Mouse (Mus musculus): Measurements from ENCODE around the gene Sele. TPM values are rescaled to one million over a fixed set of nuclear protein-coding genes. Genes with fewer than 3 reads are reported as not detected.

Sele gene
- polyA plus RNA-seq, 1 experiment from 2014 or later, result not detected

DNA sequence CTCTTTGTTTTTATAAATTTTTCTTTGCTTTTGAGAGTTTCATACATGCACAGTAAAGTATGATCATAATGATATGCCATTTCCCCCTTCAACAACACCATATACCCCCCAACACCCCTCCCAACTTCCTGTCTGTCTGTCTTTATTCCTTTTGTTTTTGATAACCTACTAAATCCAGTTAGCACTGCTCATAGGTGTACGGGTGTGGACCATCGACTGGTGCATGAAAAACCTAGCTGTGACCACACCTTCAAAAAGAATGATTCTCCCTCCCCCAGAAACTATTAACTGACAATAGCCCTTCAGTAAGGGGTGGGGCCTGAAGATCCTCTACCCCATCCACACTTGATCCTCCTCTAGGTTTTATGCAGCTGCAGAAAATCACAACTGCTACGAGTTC lies 15.7 kb downstream of the Sele start:
- Histone ChIP-seq H3K36me3 (replicated peaks; ENCODE audit: control insufficient read depth, insufficient read depth) (no peaks in the 10 kb centered on the region), H3K27me3 (ENCODE audit: control insufficient read depth, insufficient read depth, low read length) (no peaks in the 10 kb centered on the region), H3K9ac (no peak overlapping the region), H3K4me1 (replicated peaks; ENCODE audit: control insufficient read depth, insufficient read depth, low read length) (no peaks in the 10 kb centered on the region), H3K4me3 (replicated peaks; ENCODE audit: low read length) (no peak overlapping the region), H3K9me3 (ENCODE audit: control insufficient read depth, low read length) (no peaks in the 10 kb centered on the region), H3K27ac (no peak overlapping the region), H3K4me2 (replicated peaks) (no peak overlapping the region)
- ATAC-seq (ENCODE audit: low FRiP score), result no peak
- WGBS, result 76% methylated on average over 3 of the region's 3 CpGs
- DNase-seq (ENCODE audit: low spot score), result no peak

DNA sequence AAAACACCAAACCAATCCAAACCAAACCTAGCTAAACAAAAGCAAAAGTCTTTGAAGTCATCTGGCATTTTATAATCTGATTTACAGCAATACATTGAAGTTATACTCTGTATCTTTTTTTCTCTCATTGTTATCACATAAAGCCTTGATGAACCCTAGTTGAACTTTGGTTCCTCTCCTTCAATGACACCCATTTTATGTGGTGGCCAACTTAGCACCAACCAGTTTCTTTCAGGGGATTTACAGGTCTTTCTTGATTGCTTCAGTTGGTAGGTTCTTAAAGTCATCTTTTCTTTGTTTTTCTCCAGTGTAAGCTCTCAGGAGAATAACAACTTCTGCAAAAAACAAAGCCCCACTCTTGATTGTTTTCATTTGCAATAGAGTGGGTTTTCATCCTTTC lies 21.2 kb downstream of the Sele start:
- DNase-seq (ENCODE audit: low spot score) (no peak), ATAC-seq (ENCODE audit: low FRiP score) (no peak)
- no peaks in the 10 kb centered on the region for H3K9me3 ChIP-seq (ENCODE audit: control insufficient read depth, low read length)
- no peaks in the 10 kb centered on the region for H3K36me3 ChIP-seq (replicated peaks; ENCODE audit: control insufficient read depth, insufficient read depth)
- H3K4me2 ChIP-seq (replicated peaks), result no peak overlapping the region
- no peak overlapping the region for H3K4me3 ChIP-seq (replicated peaks; ENCODE audit: low read length)
- no peak overlapping the region for H3K27ac ChIP-seq
- no peaks in the 10 kb centered on the region for H3K27me3 ChIP-seq (ENCODE audit: control insufficient read depth, insufficient read depth, low read length)
- H3K9ac ChIP-seq, result no peak overlapping the region
- no peaks in the 10 kb centered on the region for H3K4me1 ChIP-seq (replicated peaks; ENCODE audit: control insufficient read depth, insufficient read depth, low read length)

GRCm38 (mm10) chr1:164070461-164070860 lies 22.4 kb downstream of the Sele start:
- H3K9me3 ChIP-seq (ENCODE audit: control insufficient read depth, low read length), result no peaks in the 10 kb centered on the region
- no peak overlapping the region for H3K27ac ChIP-seq
- WGBS, result 92% methylated on average over 4 of the region's 4 CpGs
- no peak overlapping the region for H3K4me3 ChIP-seq (replicated peaks; ENCODE audit: low read length)
- H3K4me2 ChIP-seq (replicated peaks), result no peak overlapping the region
- H3K27me3 ChIP-seq (ENCODE audit: control insufficient read depth, insufficient read depth, low read length), result no peaks in the 10 kb centered on the region
- no peak overlapping the region for H3K9ac ChIP-seq
- no peaks in the 10 kb centered on the region for H3K4me1 ChIP-seq (replicated peaks; ENCODE audit: control insufficient read depth, insufficient read depth, low read length)
- no peaks in the 10 kb centered on the region for H3K36me3 ChIP-seq (replicated peaks; ENCODE audit: control insufficient read depth, insufficient read depth)
- DNase-seq (ENCODE audit: low spot score), result no peak
- no peak for ATAC-seq (ENCODE audit: low FRiP score)

GRCm38 (mm10) chr1:164071111-164071510 lies 23.1 kb downstream of the Sele start:
- WGBS, result 93% methylated on average over 7 of the region's 7 CpGs
- ATAC-seq (ENCODE audit: low FRiP score) (no peak), DNase-seq (ENCODE audit: low spot score) (no peak)
- Histone ChIP-seq H3K4me3 (replicated peaks; ENCODE audit: low read length) (no peak overlapping the region), H3K9ac (no peak overlapping the region), H3K27ac (no peak overlapping the region), H3K4me2 (replicated peaks) (no peak overlapping the region), H3K9me3 (ENCODE audit: control insufficient read depth, low read length) (no peaks in the 10 kb centered on the region), H3K4me1 (replicated peaks; ENCODE audit: control insufficient read depth, insufficient read depth, low read length) (no peaks in the 10 kb centered on the region), H3K36me3 (replicated peaks; ENCODE audit: control insufficient read depth, insufficient read depth) (no peaks in the 10 kb centered on the region), H3K27me3 (ENCODE audit: control insufficient read depth, insufficient read depth, low read length) (no peaks in the 10 kb centered on the region)

- Histone ChIP-seq H3K9me3 (ENCODE audit: control insufficient read depth, low read length) (no peaks in the 10 kb centered on the region), H3K27me3 (ENCODE audit: control insufficient read depth, insufficient read depth, low read length) (no peaks in the 10 kb centered on the region), H3K36me3 (replicated peaks; ENCODE audit: control insufficient read depth, insufficient read depth) (no peaks in the 10 kb centered on the region), H3K27ac (no peak overlapping the region), H3K4me3 (replicated peaks; ENCODE audit: low read length) (no peak overlapping the region), H3K4me2 (replicated peaks) (no peak overlapping the region), H3K4me1 (replicated peaks; ENCODE audit: control insufficient read depth, insufficient read depth, low read length) (no peaks in the 10 kb centered on the region), H3K9ac (no peak overlapping the region)
- WGBS, result 90% methylated on average over 4 of the region's 4 CpGs
- ATAC-seq (ENCODE audit: low FRiP score) (no peak), DNase-seq (ENCODE audit: low spot score) (no peak)
These were observed 24.0 kb downstream of the Sele start for GRCm38 (mm10) chr1:164072001-164072400.

DNA sequence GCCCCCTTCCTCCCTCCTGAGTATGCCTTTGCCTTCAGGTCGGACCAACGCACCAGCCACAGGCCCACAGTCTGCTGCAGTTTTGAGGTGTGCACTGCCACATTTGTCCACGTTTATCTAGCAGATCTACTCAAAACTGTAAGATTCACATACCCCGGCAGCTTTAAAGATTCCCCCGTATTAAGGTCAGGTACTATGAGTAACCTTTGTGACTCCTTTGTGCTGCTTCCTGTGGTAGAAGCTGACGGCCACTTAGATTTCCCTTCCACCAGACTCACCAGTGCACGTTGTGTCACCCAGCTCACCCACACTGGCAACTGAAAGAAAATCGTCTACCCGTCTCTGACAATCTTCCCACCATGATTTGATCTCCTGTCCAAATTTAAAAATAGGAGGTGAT lies 25.1 kb downstream of the Sele start:
- 87% methylated on average over 9 of the region's 9 CpGs for WGBS
- Histone ChIP-seq H3K27ac (no peak overlapping the region), H3K9ac (no peak overlapping the region), H3K4me3 (replicated peaks; ENCODE audit: low read length) (no peak overlapping the region), H3K36me3 (replicated peaks; ENCODE audit: control insufficient read depth, insufficient read depth) (no peaks in the 10 kb centered on the region), H3K4me1 (replicated peaks; ENCODE audit: control insufficient read depth, insufficient read depth, low read length) (no peaks in the 10 kb centered on the region), H3K27me3 (ENCODE audit: control insufficient read depth, insufficient read depth, low read length) (no peaks in the 10 kb centered on the region), H3K4me2 (replicated peaks) (no peak overlapping the region), H3K9me3 (ENCODE audit: control insufficient read depth, low read length) (no peaks in the 10 kb centered on the region)
- DNase-seq (ENCODE audit: low spot score) (no peak), ATAC-seq (ENCODE audit: low FRiP score) (no peak)

DNA sequence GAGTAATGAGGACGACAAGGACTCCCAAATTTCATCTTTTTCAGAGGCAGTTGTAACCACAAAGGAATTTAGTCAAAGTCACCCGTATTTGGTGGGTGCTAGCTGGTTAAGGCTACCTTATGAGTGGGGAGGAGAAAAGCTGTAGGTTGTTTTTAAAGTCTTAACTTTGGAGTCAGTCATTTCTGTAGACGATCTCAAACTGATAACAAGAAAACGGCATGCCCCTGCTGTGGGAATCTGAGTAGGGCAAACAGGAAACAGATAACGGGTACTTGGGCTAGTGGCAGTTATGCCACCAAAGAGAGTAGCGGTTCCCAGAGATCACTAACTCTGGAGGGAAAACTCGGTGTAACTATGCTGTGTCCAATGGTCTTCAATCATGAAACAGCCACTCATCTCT lies 25.8 kb downstream of the Sele start:
- no peak overlapping the region for H3K4me3 ChIP-seq (replicated peaks; ENCODE audit: low read length)
- H3K9me3 ChIP-seq (ENCODE audit: control insufficient read depth, low read length), result no peaks in the 10 kb centered on the region
- no peak for DNase-seq (ENCODE audit: low spot score)
- H3K27ac ChIP-seq, result no peak overlapping the region
- H3K27me3 ChIP-seq (ENCODE audit: control insufficient read depth, insufficient read depth, low read length), result no peaks in the 10 kb centered on the region
- no peaks in the 10 kb centered on the region for H3K36me3 ChIP-seq (replicated peaks; ENCODE audit: control insufficient read depth, insufficient read depth)
- H3K9ac ChIP-seq, result no peak overlapping the region
- ATAC-seq (ENCODE audit: low FRiP score), result no peak
- no peaks in the 10 kb centered on the region for H3K4me1 ChIP-seq (replicated peaks; ENCODE audit: control insufficient read depth, insufficient read depth, low read length)
- 87% methylated on average over 7 of the region's 7 CpGs for WGBS
- no peak overlapping the region for H3K4me2 ChIP-seq (replicated peaks)

- DNase-seq (ENCODE audit: low spot score), result no peak
- Histone ChIP-seq H3K4me2 (replicated peaks) (no peak overlapping the region), H3K9me3 (ENCODE audit: control insufficient read depth, low read length) (no peaks in the 10 kb centered on the region), H3K4me3 (replicated peaks; ENCODE audit: low read length) (no peak overlapping the region), H3K27ac (no peak overlapping the region), H3K27me3 (ENCODE audit: control insufficient read depth, insufficient read depth, low read length) (no peaks in the 10 kb centered on the region), H3K9ac (no peak overlapping the region), H3K4me1 (replicated peaks; ENCODE audit: control insufficient read depth, insufficient read depth, low read length) (no peaks in the 10 kb centered on the region), H3K36me3 (replicated peaks; ENCODE audit: control insufficient read depth, insufficient read depth) (no peaks in the 10 kb centered on the region)
- 91% methylated on average over 2 of the region's 2 CpGs for WGBS
- ATAC-seq (ENCODE audit: low FRiP score), result no peak
These were observed 26.6 kb downstream of the Sele start for GRCm38 (mm10) chr1:164074606-164075140.

DNA sequence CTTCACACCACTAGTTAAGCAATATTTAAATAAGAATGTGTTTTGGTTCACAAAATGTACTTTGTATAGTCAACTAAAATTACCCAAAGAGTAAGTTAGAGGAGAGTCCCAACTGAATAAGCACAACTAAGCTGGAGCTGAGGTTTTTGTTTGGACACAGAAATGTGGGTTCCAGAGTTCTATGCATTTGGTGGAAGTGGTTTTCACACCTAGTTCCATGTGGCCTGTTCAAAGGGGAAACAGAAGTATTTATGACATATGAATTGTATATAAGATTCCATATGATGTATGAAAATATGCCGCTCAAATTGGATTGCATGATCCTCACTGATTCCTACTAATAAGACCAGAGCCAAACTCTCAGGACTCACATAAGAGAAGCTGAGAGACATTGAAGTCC lies 27.4 kb downstream of the Sele start:
- Histone ChIP-seq H3K27me3 (ENCODE audit: control insufficient read depth, insufficient read depth, low read length) (no peaks in the 10 kb centered on the region), H3K4me1 (replicated peaks; ENCODE audit: control insufficient read depth, insufficient read depth, low read length) (no peaks in the 10 kb centered on the region), H3K4me2 (replicated peaks) (no peak overlapping the region), H3K36me3 (replicated peaks; ENCODE audit: control insufficient read depth, insufficient read depth) (no peaks in the 10 kb centered on the region), H3K9me3 (ENCODE audit: control insufficient read depth, low read length) (no peaks in the 10 kb centered on the region), H3K4me3 (replicated peaks; ENCODE audit: low read length) (no peak overlapping the region), H3K27ac (no peak overlapping the region), H3K9ac (no peak overlapping the region)
- WGBS, result 94% methylated on average over 1 of the region's 1 CpGs
- no peak for DNase-seq (ENCODE audit: low spot score)
- ATAC-seq (ENCODE audit: low FRiP score), result no peak

GRCm38 (mm10) chr1:164076441-164076840 lies 28.4 kb downstream of the Sele start:
- Histone ChIP-seq H3K27ac (no peak overlapping the region), H3K36me3 (replicated peaks; ENCODE audit: control insufficient read depth, insufficient read depth) (no peaks in the 10 kb centered on the region), H3K27me3 (ENCODE audit: control insufficient read depth, insufficient read depth, low read length) (no peaks in the 10 kb centered on the region), H3K9ac (no peak overlapping the region), H3K4me2 (replicated peaks) (no peak overlapping the region), H3K9me3 (ENCODE audit: control insufficient read depth, low read length) (no peaks in the 10 kb centered on the region), H3K4me3 (replicated peaks; ENCODE audit: low read length) (no peak overlapping the region), H3K4me1 (replicated peaks; ENCODE audit: control insufficient read depth, insufficient read depth, low read length) (no peaks in the 10 kb centered on the region)
- no peak for DNase-seq (ENCODE audit: low spot score)
- ATAC-seq (ENCODE audit: low FRiP score), result no peak
- WGBS, result 68% methylated on average over 1 of the region's 1 CpGs

Measured in hindbrain, embryonic 14.5 days (tissue).